Mouse (Mus musculus) liver, embryonic 13.5 days (tissue): ENCODE measurements around the gene Nat14. TPM values are rescaled to one million over a fixed set of nuclear protein-coding genes. Genes with fewer than 3 reads are reported as not detected.
"Not testable (repeated sequence)": the region's sequence is repeated elsewhere in the genome, so short reads cannot be mapped to it uniquely, and the experiment has no call there.

ENCODE experiments used
- ATAC-seq: fragments of 200-750 bp; cut with Nextera tagmentation; 2 replicates; pipeline ENCODE4 v1.8.0; 2017; ENCODE audit warnings: low read depth, mild to moderate bottlenecking, moderate number of reproducible peaks, moderate library complexity
- DNase-seq: peaks from one replicate; pipeline ENCODE4 v3.0.0; 2022
- H3K27ac ChIP-seq: fragments of 300-500 bp; sonication (generic); 2 replicates; pipeline ENCODE4 v1.5.1; 2015; ENCODE audit warnings: moderate library complexity, mild to moderate bottlenecking, inconsistent platforms
- H3K27me3 ChIP-seq: fragments of 300-500 bp; sonication (generic); 2 replicates; pipeline ENCODE4 v1.6.1; 2015; ENCODE audit warnings: mild to moderate bottlenecking, inconsistent platforms
- H3K36me3 ChIP-seq: fragments of 300-500 bp; sonication (generic); 2 replicates; pipeline ENCODE4 v1.6.1; 2015; ENCODE audit warnings: mild to moderate bottlenecking, inconsistent platforms
- H3K4me1 ChIP-seq: fragments of 300-500 bp; sonication (generic); replicated peaks from 2 replicates; pipeline ENCODE4 v1.6.1; 2015; ENCODE audit warnings: inconsistent platforms
- H3K4me2 ChIP-seq: fragments of 300-500 bp; sonication (generic); 2 replicates; pipeline ENCODE4 v1.6.1; 2015; ENCODE audit warnings: inconsistent platforms, mild to moderate bottlenecking, moderate library complexity
- H3K4me3 ChIP-seq: fragments of 300-500 bp; sonication (generic); replicated peaks from 2 replicates; pipeline ENCODE4 v1.5.1; 2015; ENCODE audit warnings: mild to moderate bottlenecking, inconsistent platforms
- H3K9ac ChIP-seq: fragments of 300-500 bp; sonication (generic); 2 replicates; pipeline ENCODE4 v1.6.1; 2015; ENCODE audit warnings: mild to moderate bottlenecking, inconsistent platforms
- H3K9me3 ChIP-seq: fragments of 300-500 bp; sonication (generic); replicated peaks from 2 replicates; pipeline ENCODE4 v1.6.1; 2016; ENCODE audit warnings: inconsistent platforms
- WGBS: fragments of 180-500 bp; shearing (Covaris S2); methylation state at CpG from one replicate; pipeline ENCODE4 v1.1.7; 2015; ENCODE audit not compliant: insufficient replicate concordance; 5-methylcytosine and 5-hydroxymethylcytosine counted together
- polyA plus RNA-seq: library from polyadenylated mRNA; unstranded; fragments of >200 nt; fragmentation: Nextera tagmentation; extraction: Ambion mirVana; gene quantifications from 2 replicates; pipeline ENCODE4 v1.2.1, GENCODE M21; 2015

The Nat14 gene
- polyA plus RNA-seq, result 0.57 and 0.67 TPM in 2 replicates

GRCm38 (mm10) chr7:4921824-4922482 lies at the start of gene Nat14:
Nat14 (plus strand) TSS chr7:4922028.
- H3K4me3 ChIP-seq, result peak within 1 kb of the TSS; percentile 18; the same call in 1 of the 2 replicates
- WGBS, result 24% methylated on average over 8 of the region's 8 CpGs
- H3K36me3 ChIP-seq, result peaks cover 41% of the 10 kb centered on the region
- peak within 1 kb of the TSS; percentile 29 for H3K27ac ChIP-seq
- peaks cover 55% of the 10 kb centered on the region for H3K27me3 ChIP-seq
- ATAC-seq (no peak), DNase-seq (no peak)
- H3K4me2 ChIP-seq, result peak within 1 kb of the TSS; percentile 50
- H3K9ac ChIP-seq, result no peak within 1 kb of the TSS
- no peaks in the 10 kb centered on the region for H3K9me3 ChIP-seq
- peaks cover 41% of the 10 kb centered on the region for H3K4me1 ChIP-seq

GRCm38 (mm10) chr7:4876753-4877221 lies 45.0 kb upstream of the Nat14 start, which contains the start of gene Isoc2a:
Isoc2a (plus strand) TSS chr7:4877153.
- Histone ChIP-seq H3K4me1 (peaks cover 30% of the 10 kb centered on the region), H3K27me3 (no peaks in the 10 kb centered on the region), H3K9me3 (no peaks in the 10 kb centered on the region), H3K27ac (peak within 1 kb of the TSS; percentile 67), H3K36me3 (no peaks in the 10 kb centered on the region), H3K4me2 (peak within 1 kb of the TSS; percentile 84), H3K9ac (peak within 1 kb of the TSS; percentile 65), H3K4me3 (peak within 1 kb of the TSS; percentile 62)
- 0% methylated on average over 22 of the region's 22 CpGs for WGBS
- ATAC-seq (peak; percentile 98), DNase-seq (peak; percentile 93)

GRCm38 (mm10) chr7:4877226-4877625 lies 44.6 kb upstream of the Nat14 start:
- H3K36me3 ChIP-seq, result peaks cover 4% of the 10 kb centered on the region; the same call in 1 of the 2 replicates
- peak overlapping the region; percentile 84 for H3K4me2 ChIP-seq
- H3K9me3 ChIP-seq, result no peaks in the 10 kb centered on the region
- WGBS, result 10% methylated on average over 11 of the region's 11 CpGs
- ATAC-seq (peak; percentile 13), DNase-seq (no peak)
- H3K27me3 ChIP-seq, result no peaks in the 10 kb centered on the region
- H3K27ac ChIP-seq, result peak overlapping the region; percentile 59
- peaks cover 30% of the 10 kb centered on the region for H3K4me1 ChIP-seq
- H3K9ac ChIP-seq, result peak overlapping the region; percentile 65
- H3K4me3 ChIP-seq, result peak overlapping the region; percentile 62

GRCm38 (mm10) chr7:4878186-4878585 lies 43.6 kb upstream of the Nat14 start:
- peaks cover 30% of the 10 kb centered on the region for H3K4me1 ChIP-seq
- H3K27me3 ChIP-seq, result no peaks in the 10 kb centered on the region
- peak overlapping the region; percentile 62 for H3K4me3 ChIP-seq
- no peak for DNase-seq
- H3K27ac ChIP-seq, result peak overlapping the region; percentile 11; the same call in 1 of the 2 replicates
- H3K9ac ChIP-seq, result peak overlapping the region; percentile 65
- ATAC-seq, result no peak
- H3K9me3 ChIP-seq, result no peaks in the 10 kb centered on the region
- H3K36me3 ChIP-seq, result peaks cover 5% of the 10 kb centered on the region; the same call in 1 of the 2 replicates
- H3K4me2 ChIP-seq, result peak overlapping the region; percentile 84

GRCm38 (mm10) chr7:4879036-4879435 lies 42.8 kb upstream of the Nat14 start:
- 89% methylated on average over 1 of the region's 1 CpGs for WGBS
- DNase-seq, H3K9me3 ChIP-seq, H3K9ac ChIP-seq, H3K27ac ChIP-seq, H3K36me3 ChIP-seq, H3K27me3 ChIP-seq, ATAC-seq, H3K4me2 ChIP-seq, H3K4me3 ChIP-seq: not testable (repeated sequence)
- peaks cover 30% of the 10 kb centered on the region for H3K4me1 ChIP-seq

- Histone ChIP-seq H3K9ac (no peak overlapping the region), H3K4me2 (no peak overlapping the region), H3K4me3 (no peak overlapping the region), H3K4me1 (no peaks in the 10 kb centered on the region), H3K9me3 (no peaks in the 10 kb centered on the region), H3K27me3 (no peaks in the 10 kb centered on the region), H3K27ac (no peak overlapping the region), H3K36me3 (peaks cover 5% of the 10 kb centered on the region; the same call in 1 of the 2 replicates)
- 75% methylated on average over 4 of the region's 4 CpGs for WGBS
- ATAC-seq, result no peak
- DNase-seq, result no peak
These were observed 35.1 kb upstream of the Nat14 start for GRCm38 (mm10) chr7:4886680-4887079.

GRCm38 (mm10) chr7:4895186-4895585 lies 26.6 kb upstream of the Nat14 start:
- DNase-seq (no peak), ATAC-seq (no peak)
- Histone ChIP-seq H3K4me2 (no peak overlapping the region), H3K9me3 (no peaks in the 10 kb centered on the region), H3K27me3 (no peaks in the 10 kb centered on the region), H3K4me3 (no peak overlapping the region), H3K36me3 (no peaks in the 10 kb centered on the region; the same call in none of the 2 replicates), H3K4me1 (peaks cover 14% of the 10 kb centered on the region), H3K27ac (no peak overlapping the region), H3K9ac (no peak overlapping the region)
- WGBS, result 74% methylated on average over 11 of the region's 11 CpGs

- Histone ChIP-seq H3K27me3 (no peaks in the 10 kb centered on the region), H3K9ac (peak overlapping the region; percentile 64), H3K9me3 (0 out of 2 replicates have a peak, but pooled peaks cover 2% of the 10 kb centered on the region), H3K4me1 (peaks cover 22% of the 10 kb centered on the region), H3K4me3 (peak overlapping the region; percentile 50), H3K27ac (peak overlapping the region; percentile 39; the same call in 1 of the 2 replicates), H3K36me3 (no peaks in the 10 kb centered on the region), H3K4me2 (peak overlapping the region; percentile 72)
- 29% methylated on average over 18 of the region's 18 CpGs for WGBS
- DNase-seq (no peak), ATAC-seq (peak; percentile 30; the same call in 1 of the 2 replicates)
These were observed 22.8 kb upstream of the Nat14 start for GRCm38 (mm10) chr7:4898851-4899648.

- H3K36me3 ChIP-seq, result no peaks in the 10 kb centered on the region
- H3K9ac ChIP-seq, result peak overlapping the region; percentile 64
- H3K4me1 ChIP-seq, result peaks cover 22% of the 10 kb centered on the region
- DNase-seq (no peak), ATAC-seq (peak; percentile 82)
- 6% methylated on average over 19 of the region's 19 CpGs for WGBS
- 0 out of 2 replicates have a peak, but pooled peaks cover 2% of the 10 kb centered on the region for H3K9me3 ChIP-seq
- peak overlapping the region; percentile 50 for H3K4me3 ChIP-seq
- peak overlapping the region; percentile 64 for H3K27ac ChIP-seq
- no peaks in the 10 kb centered on the region for H3K27me3 ChIP-seq
- H3K4me2 ChIP-seq, result peak overlapping the region; percentile 72
These were observed 21.9 kb upstream of the Nat14 start for GRCm38 (mm10) chr7:4899649-4900522.

- no peak for DNase-seq
- peak overlapping the region; percentile 64 for H3K9ac ChIP-seq
- peaks cover 22% of the 10 kb centered on the region for H3K4me1 ChIP-seq
- peak overlapping the region; percentile 50 for H3K4me3 ChIP-seq
- H3K4me2 ChIP-seq, result peak overlapping the region; percentile 72
- H3K27ac ChIP-seq, result peak overlapping the region; percentile 64
- peak; percentile 51; the same call in 1 of the 2 replicates for ATAC-seq
- H3K27me3 ChIP-seq, result no peaks in the 10 kb centered on the region
- H3K9me3 ChIP-seq, result 0 out of 2 replicates have a peak, but pooled peaks cover 2% of the 10 kb centered on the region
- 15% methylated on average over 11 of the region's 11 CpGs for WGBS
- no peaks in the 10 kb centered on the region for H3K36me3 ChIP-seq
These were observed 21.3 kb upstream of the Nat14 start for GRCm38 (mm10) chr7:4900523-4900851.
